Mouse (Mus musculus) lung, postnatal 4 days (tissue): ENCODE results near the gene Gria1.

Experiments used
- DNase-seq, 2 experiments: peaks; one replicate each; pipeline ENCODE4 v3.0.0; 2021

Gria1 gene

GRCm38 (mm10) chr11:57298665-57299064 is 287.5 kb downstream of the Gria1 start:
- DNase-seq, result no peak

GRCm38 (mm10) chr11:57303602-57304001 is 292.4 kb downstream of the Gria1 start:
- DNase-seq, result no peak

GRCm38 (mm10) chr11:57306116-57306515 is 294.9 kb downstream of the Gria1 start:
- no peak for DNase-seq

- DNase-seq, result no peak
Observed at GRCm38 (mm10) chr11:57306892-57307291, 295.7 kb downstream of the Gria1 start.

- no peak for DNase-seq
Observed at GRCm38 (mm10) chr11:57317063-57317462, 305.9 kb downstream of the Gria1 start.

GRCm38 (mm10) chr11:57317478-57317877 is 306.3 kb downstream of the Gria1 start:
- no peak for DNase-seq

- DNase-seq, result no peak
Observed at GRCm38 (mm10) chr11:57319374-57319773, 308.2 kb downstream of the Gria1 start.

GRCm38 (mm10) chr11:57324099-57324498 is 312.9 kb downstream of the Gria1 start:
- no peak for DNase-seq
